Mouse (Mus musculus) hindbrain, embryonic 12.5 days (tissue): ENCODE measurements around the gene Tram1l1. TPM values are rescaled to one million over a fixed set of nuclear protein-coding genes. Genes with fewer than 3 reads are reported as not detected.

ENCODE experiments used
- polyA plus RNA-seq: library from polyadenylated mRNA; unstranded; fragments of >200 nt; fragmentation: Nextera tagmentation; extraction: Ambion mirVana; gene quantifications from 2 replicates; pipeline ENCODE4 v1.2.1, GENCODE M21; 2016

Tram1l1 gene
- polyA plus RNA-seq, 1 experiment from 2014 or later, result 34.5 TPM

Other genes with a start within 250 kb of the Tram1l1 start
- gene 1700006A11Rik, start 105.2 kb downstream of the Tram1l1 start, polyA plus RNA-seq, result not detected in 2 replicates